Mouse (Mus musculus) brain, adult 10 weeks (tissue): ENCODE measurements around the gene Gm26920. TPM values are rescaled to one million over a fixed set of nuclear protein-coding genes. Genes with fewer than 3 reads are reported as not detected.

ENCODE experiments used
- polyA plus RNA-seq: library from polyadenylated mRNA; stranded (reverse); fragments of 350-450 nt; fragmentation: Illumina TruSeq; extraction: RNeasy Lipid Tissue Mini Kit (QIAGEN cat#74804); gene quantifications from one replicate; pipeline ENCODE4 v1.2.3, GENCODE M21; 2015; ENCODE audit warnings: low read depth, low replicate concordance

Gene Gm26920
- polyA plus RNA-seq = 0.83 TPM

GRCm38 (mm10) chr7:30090092-30090969, at the start of gene Gm26920, which contains the start of gene Zfp566:
Gene Gm26920 (minus strand): TSS chr7:30090410.
Gene Zfp566 (minus strand): TSS chr7:30090527.

GRCm38 (mm10) chr7:30121308-30122187, 31.3 kb upstream of the Gm26920 start, which contains the start of gene Zfp382:
Gene Zfp382 (plus strand): TSS chr7:30121942.

GRCm38 (mm10) chr7:30094646-30095429, 4.6 kb upstream of the Gm26920 start, which contains the start of gene Zfp260:
Gene Zfp260 (plus strand): TSS chr7:30094777.

GRCm38 (mm10) chr7:30072146-30073028, 17.8 kb downstream of the Gm26920 start, which contains the start of gene Zfp82:
Gene Zfp82 (minus strand): TSS chr7:30072900.

GRCm38 (mm10) chr7:30050882-30051548, 39.2 kb downstream of the Gm26920 start, which contains the start of gene Zfp14:
Gene Zfp14 (minus strand): TSS chr7:30051380.

Other genes starting within 250 kb of the Gm26920 start
- 16.6 TPM for gene Zfp940, start 236.7 kb downstream of the Gm26920 start, polyA plus RNA-seq
- 20.0 TPM for gene Zfp420, start 230.4 kb downstream of the Gm26920 start, polyA plus RNA-seq
- 16.2 TPM for gene Zfp27, start 183.8 kb downstream of the Gm26920 start, polyA plus RNA-seq
- 13.4 TPM for gene Zfp383, start 182.2 kb downstream of the Gm26920 start, polyA plus RNA-seq
- 11.1 TPM for gene Zfp74, start 136.3 kb downstream of the Gm26920 start, polyA plus RNA-seq
- 1.8 TPM for gene Zfp568, start 106.5 kb downstream of the Gm26920 start, polyA plus RNA-seq
- 16.0 TPM for gene Zfp14, start 39.0 kb downstream of the Gm26920 start, polyA plus RNA-seq
- gene Zfp82, start 17.5 kb downstream of the Gm26920 start, polyA plus RNA-seq = 5.0 TPM
- gene Zfp566, start 117 bp upstream of the Gm26920 start, polyA plus RNA-seq = 7.6 TPM
- gene Zfp260, start 4.4 kb upstream of the Gm26920 start, polyA plus RNA-seq = 67.4 TPM
- 13.2 TPM for gene Zfp382, start 31.5 kb upstream of the Gm26920 start, polyA plus RNA-seq
- 38.1 TPM for gene Zfp146, start 79.3 kb upstream of the Gm26920 start, polyA plus RNA-seq
- gene Cox7a1, start 93.7 kb upstream of the Gm26920 start, polyA plus RNA-seq = 10.0 TPM
- gene Capns1, start 108.4 kb upstream of the Gm26920 start, polyA plus RNA-seq = 226 TPM
- 79.0 TPM for gene Polr2i, start 141.5 kb upstream of the Gm26920 start, polyA plus RNA-seq
- 168 TPM for gene Tbcb, start 141.9 kb upstream of the Gm26920 start, polyA plus RNA-seq
- gene Ovol3, start 145.3 kb upstream of the Gm26920 start, polyA plus RNA-seq = not detected
- gene Thap8, start 189.7 kb upstream of the Gm26920 start, polyA plus RNA-seq = not detected
- gene Wdr62, start 190.0 kb upstream of the Gm26920 start, polyA plus RNA-seq = 1.8 TPM
- 504 TPM for gene Clip3, start 201.3 kb upstream of the Gm26920 start, polyA plus RNA-seq
- gene Alkbh6, start 218.3 kb upstream of the Gm26920 start, polyA plus RNA-seq = 87.8 TPM
- gene Syne4, start 224.4 kb upstream of the Gm26920 start, polyA plus RNA-seq = 9.7 TPM
- 0.43 TPM for gene E130208F15Rik, start 231.3 kb upstream of the Gm26920 start, polyA plus RNA-seq
- 11.2 TPM for gene Sdhaf1, start 233.5 kb upstream of the Gm26920 start, polyA plus RNA-seq